Mouse (Mus musculus) ES-E14 (cell line): ENCODE data around the gene Gbp3. TPM values are rescaled to one million over a fixed set of nuclear protein-coding genes. Genes with fewer than 3 reads are reported as not detected.

ENCODE experiments used
- DNase-seq: peaks from one replicate; pipeline ENCODE4 v3.0.0-alpha.2; 2013; ENCODE audit warnings: low read depth, low spot score
- H3K27ac ChIP-seq: 2 replicates; pipeline ENCODE4 v1.5.1; 2012; ENCODE audit warnings: low read depth, mild to moderate bottlenecking, low read length, moderate library complexity, mixed read lengths; ENCODE audit not compliant: poor library complexity, insufficient read depth, severe bottlenecking
- H3K36me3 ChIP-seq: 2 replicates; pipeline ENCODE4 v1.6.1; 2012; ENCODE audit warnings: mild to moderate bottlenecking, low read length, moderate library complexity, mixed read lengths; ENCODE audit not compliant: control insufficient read depth, poor library complexity, insufficient read depth, severe bottlenecking
- H3K4me1 ChIP-seq, 2 experiments: fragments of 150-350 bp in 1 of 2; sonication (generic) in 1 of 2; 2 replicates each; pipeline ENCODE4 v1.6.1; 2012; ENCODE audit warnings: low read length in 2 of 2, mild to moderate bottlenecking in 1 of 2, mixed read lengths in 1 of 2; ENCODE audit not compliant: control insufficient read depth in 2 of 2, insufficient read depth in 2 of 2, poor library complexity in 1 of 2
- H3K4me3 ChIP-seq, 2 experiments: fragments of 150-350 bp in 1 of 2; sonication (generic) in 1 of 2; 2 replicates each; pipeline ENCODE4 v1.5.1; 2012; ENCODE audit warnings: low read length in 2 of 2, low read depth in 1 of 2, mild to moderate bottlenecking in 1 of 2, mixed read lengths in 1 of 2; ENCODE audit not compliant: insufficient read depth in 1 of 2, poor library complexity in 1 of 2, severe bottlenecking in 1 of 2
- H3K9ac ChIP-seq: 2 replicates; pipeline ENCODE4 v1.6.1; 2012; ENCODE audit warnings: low read depth, mild to moderate bottlenecking, low read length, mixed read lengths; ENCODE audit not compliant: poor library complexity, insufficient read depth, severe bottlenecking
- H3K9me3 ChIP-seq: fragments of 150-350 bp; sonication (generic); 2 replicates; pipeline ENCODE4 v1.6.1; 2012; ENCODE audit warnings: low read depth, mild to moderate bottlenecking, low read length; ENCODE audit not compliant: control insufficient read depth, insufficient read depth
- CHD2 ChIP-seq: IDR thresholded peaks from 2 replicates; pipeline ENCODE4 v1.6.1; 2014; ENCODE audit warnings: mild to moderate bottlenecking, low read depth, low read length, inconsistent platforms
- HCFC1 ChIP-seq: IDR thresholded peaks from 2 replicates; pipeline ENCODE4 v1.6.1; 2012; ENCODE audit warnings: low read length, inconsistent platforms, borderline replicate concordance; ENCODE audit not compliant: insufficient read depth
- MAFK ChIP-seq: IDR thresholded peaks from 2 replicates; pipeline ENCODE4 v1.6.1; 2014; ENCODE audit warnings: mild to moderate bottlenecking, low read depth, low read length, inconsistent platforms; ENCODE audit not compliant: insufficient read depth
- ZC3H11A ChIP-seq: IDR thresholded peaks from 2 replicates; pipeline ENCODE4 v1.6.1; 2012; ENCODE audit warnings: low read depth, mild to moderate bottlenecking, inconsistent platforms, low read length, borderline replicate concordance
- ZNF384 ChIP-seq: IDR thresholded peaks from 2 replicates; pipeline ENCODE4 v1.6.1; 2012; ENCODE audit warnings: low read depth, low read length, inconsistent platforms
- in situ Hi-C, 2 experiments: fragments of 600-800 bp; cut with MboI; formaldehyde crosslinking; loops; one replicate each; pipeline ENCODE4 v1.15.1; 2025; ENCODE audit warnings: low sequenced_read_pairs in 2 of 2, inconsistent platforms in 1 of 2; ENCODE audit not compliant: unreplicated experiment in 2 of 2
- total RNA-seq: library from RNA; depleted of rRNA; stranded (reverse); fragments of 300-350 nt; gene quantifications from 2 replicates; pipeline ENCODE4 v1.2.3, GENCODE M21; 2012

Gbp3 gene
- total RNA-seq, 1 experiment = 4.7 TPM

GRCm38 (mm10) chr3:142546690-142547089 is 13.1 kb upstream of the Gbp3 start:
- no peak overlapping the region for H3K4me3 ChIP-seq
- no peaks in the 10 kb centered on the region for H3K36me3 ChIP-seq
- H3K27ac ChIP-seq = no peak overlapping the region
- no peak for DNase-seq
- no peaks in the 10 kb centered on the region for H3K4me1 ChIP-seq
- TF ChIP-seq MAFK (no peak), CHD2 (no peak), ZC3H11A (no peak), HCFC1 (no peak), ZNF384 (no peak)
- in situ Hi-C loops = no loop called here
- no peak overlapping the region for H3K9ac ChIP-seq
- no peaks in the 10 kb centered on the region for H3K9me3 ChIP-seq

DNA sequence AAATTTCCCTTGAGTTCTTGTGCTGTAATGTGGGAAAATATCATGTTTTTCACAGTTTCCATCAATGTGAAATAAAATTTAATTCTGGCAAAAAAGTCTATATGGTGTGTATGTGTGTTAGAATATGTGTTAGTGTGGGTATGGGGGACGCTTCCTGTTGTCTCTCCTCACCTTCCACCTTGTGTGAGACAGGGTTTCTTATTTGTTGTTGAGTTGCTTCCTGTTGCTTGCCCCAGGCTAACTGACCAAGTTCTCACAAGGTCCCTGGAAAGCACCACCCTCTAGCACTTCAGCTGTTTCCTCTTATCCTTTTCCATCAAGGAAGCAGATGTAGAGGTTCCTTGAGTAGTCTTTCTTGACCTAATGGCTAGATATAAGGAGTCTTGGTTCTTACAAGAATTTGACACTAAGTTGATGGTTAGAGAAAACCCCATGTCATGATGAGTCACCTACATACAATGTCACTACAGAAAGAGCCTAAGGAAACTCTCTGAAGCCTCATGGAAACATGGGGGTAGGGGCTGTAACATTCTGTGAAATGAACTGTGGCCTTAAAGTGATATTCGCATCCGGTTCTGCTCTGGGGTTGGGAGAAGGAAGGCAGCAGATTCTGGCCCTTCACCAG is 9.7 kb upstream of the Gbp3 start:
- in situ Hi-C loops = no loop called here
- H3K9me3 ChIP-seq = no peaks in the 10 kb centered on the region
- H3K4me1 ChIP-seq = no peaks in the 10 kb centered on the region
- no peak overlapping the region for H3K9ac ChIP-seq
- no peaks in the 10 kb centered on the region for H3K36me3 ChIP-seq
- no peak for DNase-seq
- no peak overlapping the region for H3K27ac ChIP-seq
- no peak overlapping the region for H3K4me3 ChIP-seq
- TF ChIP-seq HCFC1 (no peak), ZC3H11A (no peak), MAFK (no peak), ZNF384 (no peak), CHD2 (no peak)

DNA sequence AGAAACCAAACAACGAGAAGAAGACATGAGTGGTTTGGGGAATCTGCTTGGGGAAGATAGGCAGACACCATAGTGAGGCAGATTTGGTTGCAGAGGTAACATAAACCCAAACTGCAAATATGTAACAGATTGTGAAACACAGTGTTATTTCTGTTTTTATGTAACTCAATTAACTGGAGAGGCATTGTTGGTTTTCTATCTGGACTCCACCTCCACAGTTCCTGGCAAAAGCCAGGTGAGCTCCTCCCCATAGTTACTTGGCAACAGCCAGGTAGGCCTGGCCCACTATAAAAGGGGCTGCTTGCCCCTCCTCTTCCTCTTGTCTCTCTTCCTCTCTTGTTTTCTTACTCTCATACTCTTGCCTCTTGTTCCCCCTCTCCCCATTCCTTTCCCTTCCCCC is 5.2 kb upstream of the Gbp3 start:
- H3K36me3 ChIP-seq = no peaks in the 10 kb centered on the region
- no peak overlapping the region for H3K9ac ChIP-seq
- H3K27ac ChIP-seq = no peak overlapping the region
- TF ChIP-seq ZNF384 = no peak
- no peak for TF ChIP-seq CHD2
- TF ChIP-seq MAFK = no peak
- TF ChIP-seq HCFC1 = no peak
- TF ChIP-seq ZC3H11A = no peak
- H3K4me1 ChIP-seq = peaks cover 0 to 5% of the 10 kb centered on the region in 2 experiments; a peak in 1 of 4 replicates
- no peak for DNase-seq
- H3K9me3 ChIP-seq = no peaks in the 10 kb centered on the region
- in situ Hi-C loops = no loop called here
- H3K4me3 ChIP-seq = no peak overlapping the region

- Histone ChIP-seq H3K36me3 (no peaks in the 10 kb centered on the region), H3K9me3 (no peaks in the 10 kb centered on the region), H3K9ac (no peak overlapping the region), H3K4me3 (no peak overlapping the region), H3K4me1 (peaks cover 0 to 6% of the 10 kb centered on the region in 2 experiments; a peak in 1 of 4 replicates), H3K27ac (no peak overlapping the region)
- TF ChIP-seq MAFK = no peak
- no peak for TF ChIP-seq ZNF384
- no peak for TF ChIP-seq HCFC1
- TF ChIP-seq ZC3H11A = no peak
- no peak for TF ChIP-seq CHD2
- DNase-seq = no peak
- in situ Hi-C loops = no loop called here
These were observed 4.2 kb upstream of the Gbp3 start for GRCm38 (mm10) chr3:142555623-142556022.
